Mouse (Mus musculus): ENCODE data around the gene Mars.

DNA sequence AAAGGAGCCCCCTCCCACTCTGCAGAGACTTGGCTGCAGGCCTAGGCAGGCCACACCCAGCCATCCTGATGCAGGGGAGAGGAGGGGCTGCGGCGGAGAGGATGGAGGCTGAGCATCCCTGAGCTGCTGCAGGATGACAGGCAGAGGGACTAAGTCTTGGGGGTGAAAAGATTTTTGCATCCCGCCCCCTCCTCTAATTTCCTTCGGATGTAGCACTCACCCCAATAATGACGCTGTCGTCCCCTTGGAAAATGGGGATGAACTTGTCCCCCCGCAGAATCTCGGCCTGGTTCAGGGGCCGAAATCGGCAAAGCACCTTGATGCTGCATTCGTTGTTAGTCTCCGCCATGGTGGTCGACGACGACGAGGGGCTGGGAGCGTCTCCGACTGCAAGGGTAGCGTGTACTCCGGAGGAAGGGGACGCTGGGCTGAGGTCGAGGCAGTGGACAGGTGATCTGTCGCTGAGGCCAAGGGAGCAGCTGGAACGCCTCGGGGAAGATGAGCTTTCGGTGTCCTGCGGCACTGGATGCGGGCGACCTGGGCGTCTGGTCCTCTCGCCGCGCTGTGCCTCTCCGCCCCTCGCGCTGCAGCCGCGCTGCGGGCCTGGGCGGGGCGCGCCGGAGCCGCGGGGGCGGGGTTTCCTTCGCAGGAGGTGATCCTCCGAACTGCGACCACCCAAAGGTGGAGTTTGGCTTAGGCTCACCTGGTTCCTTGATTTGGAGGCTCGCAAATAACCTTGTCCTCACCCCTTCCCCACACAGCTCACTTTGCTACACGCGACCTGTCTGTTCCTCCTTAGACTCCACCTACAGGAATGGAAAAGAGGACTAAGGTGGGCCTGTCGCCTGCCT is 48.8 kb downstream of the Mars start, which contains the start of gene Kif5a:
- TF ChIP-seq POLR2A (IDR thresholded peaks at IDR 0.05; ENCODE audit: low read depth, low read length), result peak; percentile 29; the same call in 1 of the 2 replicates
- no peak for TF ChIP-seq ELF1 (IDR thresholded peaks at IDR 0.05; ENCODE audit: low read depth, low read length)
- no peak for TF ChIP-seq ETS1 (conservative IDR thresholded peaks at IDR 0.05; ENCODE audit: low read depth, low read length)
- TF ChIP-seq CTCF (conservative IDR thresholded peaks at IDR 0.05 in 1 of 2, IDR thresholded peaks at IDR 0.05 in 1 of 2; ENCODE audit: low read depth in 2 of 2, low read length in 2 of 2), result no peak
- TF ChIP-seq SMC3 (IDR thresholded peaks at IDR 0.05; ENCODE audit: low read depth, low read length), result no peak
- no peak for TF ChIP-seq TBP (conservative IDR thresholded peaks at IDR 0.05; ENCODE audit: low read depth, low read length)
- no peak for TF ChIP-seq KAT2A (IDR thresholded peaks at IDR 0.05; ENCODE audit: insufficient replicate concordance, low read length)

Measured in CH12.LX (cell line).